Mouse (Mus musculus) cerebellum, postnatal 36 days (tissue): ENCODE results near the gene Pik3c2b.

Source experiments
- DNase-seq, 2 experiments: peaks; one replicate each; pipeline ENCODE4 v3.0.0; 2021 to 2022; ENCODE audit warnings: mixed read lengths in 2 of 2

The Pik3c2b gene

GRCm38 (mm10) chr1:133100980-133101798 lies 55.7 kb downstream of the Pik3c2b start:
- peak; percentile 76 to 77 for DNase-seq

- no peak for DNase-seq
Observed at GRCm38 (mm10) chr1:133102108-133102507, 56.6 kb downstream of the Pik3c2b start.

GRCm38 (mm10) chr1:133103315-133103714 lies 57.8 kb downstream of the Pik3c2b start:
- no peak for DNase-seq

GRCm38 (mm10) chr1:133103871-133104270 lies 58.4 kb downstream of the Pik3c2b start:
- no peak for DNase-seq

- no peak for DNase-seq
Observed at GRCm38 (mm10) chr1:133116108-133116507, 70.6 kb downstream of the Pik3c2b start.

- DNase-seq, result no peak
Observed at GRCm38 (mm10) chr1:133118127-133118526, 72.7 kb downstream of the Pik3c2b start.

- DNase-seq, result no peak
Observed at GRCm38 (mm10) chr1:133118844-133119243, 73.4 kb downstream of the Pik3c2b start.

- DNase-seq, result no peak
Observed at GRCm38 (mm10) chr1:133119931-133120712, 74.7 kb downstream of the Pik3c2b start.

GRCm38 (mm10) chr1:133121246-133121645 lies 75.8 kb downstream of the Pik3c2b start:
- no peak for DNase-seq

- DNase-seq, result no peak
Observed at GRCm38 (mm10) chr1:133124137-133124536, 78.7 kb downstream of the Pik3c2b start.

GRCm38 (mm10) chr1:133125640-133126364 lies 80.3 kb downstream of the Pik3c2b start:
- DNase-seq, result no peak

GRCm38 (mm10) chr1:133126365-133126740 lies 80.9 kb downstream of the Pik3c2b start:
- no peak for DNase-seq

GRCm38 (mm10) chr1:133127328-133127727 lies 81.9 kb downstream of the Pik3c2b start:
- no peak for DNase-seq

GRCm38 (mm10) chr1:133129471-133130221 lies 84.2 kb downstream of the Pik3c2b start:
- DNase-seq, result no peak

GRCm38 (mm10) chr1:133130638-133131560 lies 85.4 kb downstream of the Pik3c2b start, which contains the start of gene Ppp1r15b:
TSS of gene Ppp1r15b (plus strand) at chr1:133131143.
- peak; percentile 99 for DNase-seq

GRCm38 (mm10) chr1:133131561-133131905 lies 86.1 kb downstream of the Pik3c2b start:
- no peak for DNase-seq

GRCm38 (mm10) chr1:133131936-133132335 lies 86.5 kb downstream of the Pik3c2b start:
- DNase-seq, result peak; percentile 14 to 30

GRCm38 (mm10) chr1:133132388-133133326 lies 87.2 kb downstream of the Pik3c2b start:
- peak in 1 of 2 experiments; percentile 6 for DNase-seq

- no peak for DNase-seq
Observed at GRCm38 (mm10) chr1:133133425-133133824, 88.0 kb downstream of the Pik3c2b start.

- DNase-seq, result no peak
Observed at GRCm38 (mm10) chr1:133134071-133134470, 88.6 kb downstream of the Pik3c2b start.
